Mouse (Mus musculus): ENCODE measurements at regions not wholly inside any gene's neighbourhood (a gene's known extent, or its start where the extent isn't known, plus 50 kb on each side); places are given as distances from the start of the nearest gene placed in this dataset.

- no peak for TF ChIP-seq CTCF (conservative IDR thresholded peaks at IDR 0.05; ENCODE audit: insufficient read depth, insufficient read length, low read depth, low read length)
- no peak for TF ChIP-seq POLR2A (IDR thresholded peaks at IDR 0.05; ENCODE audit: low read depth, low read length)
These were observed 125.2 kb downstream of the Nab1 start for GRCm38 (mm10) chr1:52375320-52375719.
